Mouse (Mus musculus) stomach, embryonic 15.5 days (tissue): Measurements from ENCODE around the gene Ltbp3. TPM values are rescaled to one million over a fixed set of nuclear protein-coding genes. Genes with fewer than 3 reads are reported as not detected.
A peak's percentile ranks its signal among the peaks of the same experiment; 100 is the strongest.

Experiments
- ATAC-seq: fragments of 200-750 bp; cut with Nextera tagmentation; 2 replicates; pipeline ENCODE4 v1.8.0; 2017; ENCODE audit warnings: low read depth, moderate number of reproducible peaks, moderate TSS enrichment; ENCODE audit not compliant: insufficient read depth, low FRiP score
- H3K27ac ChIP-seq: fragments of 300-500 bp; sonication (generic); 2 replicates; pipeline ENCODE4 v1.5.1; 2015; ENCODE audit warnings: mild to moderate bottlenecking, inconsistent platforms
- H3K27me3 ChIP-seq: fragments of 300-500 bp; sonication (generic); replicated peaks from 2 replicates; pipeline ENCODE4 v1.6.1; 2015; ENCODE audit warnings: inconsistent platforms
- H3K36me3 ChIP-seq: fragments of 300-500 bp; sonication (generic); 2 replicates; pipeline ENCODE4 v1.6.1; 2015; ENCODE audit warnings: inconsistent platforms
- H3K4me1 ChIP-seq: fragments of 300-500 bp; sonication (generic); 2 replicates; pipeline ENCODE4 v1.6.1; 2015; ENCODE audit warnings: inconsistent platforms
- H3K4me2 ChIP-seq: fragments of 300-500 bp; sonication (generic); 2 replicates; pipeline ENCODE4 v1.6.1; 2015; ENCODE audit warnings: mild to moderate bottlenecking, inconsistent platforms
- H3K4me3 ChIP-seq: fragments of 300-500 bp; sonication (generic); replicated peaks from 2 replicates; pipeline ENCODE4 v1.5.1; 2015; ENCODE audit warnings: inconsistent platforms
- H3K9ac ChIP-seq: fragments of 300-500 bp; sonication (generic); 2 replicates; pipeline ENCODE4 v1.6.1; 2015; ENCODE audit warnings: inconsistent platforms
- H3K9me3 ChIP-seq: fragments of 300-500 bp; sonication (generic); 2 replicates; pipeline ENCODE4 v1.6.1; 2016; ENCODE audit warnings: inconsistent platforms
- WGBS: fragments of 180-500 bp; shearing (Covaris S2); methylation state at CpG from one replicate; pipeline ENCODE4 v1.1.7; 2015; 5-methylcytosine and 5-hydroxymethylcytosine counted together
- polyA plus RNA-seq: library from polyadenylated mRNA; unstranded; fragments of >200 nt; fragmentation: Nextera tagmentation; extraction: Ambion mirVana; gene quantifications from 2 replicates; pipeline ENCODE4 v1.2.1, GENCODE M21; 2015

The Ltbp3 gene
- polyA plus RNA-seq, 1 experiment from 2014 or later, result 30.6 TPM

GRCm38 (mm10) chr19:5798700-5799479, 58.2 kb downstream of the Ltbp3 start:
- Histone ChIP-seq H3K9ac (peak overlapping the region; percentile 53), H3K4me1 (peaks cover 28% of the 10 kb centered on the region), H3K9me3 (no peaks in the 10 kb centered on the region), H3K27me3 (no peaks in the 10 kb centered on the region), H3K4me3 (peak overlapping the region; percentile 75), H3K4me2 (peak overlapping the region; percentile 56), H3K36me3 (peaks cover 18% of the 10 kb centered on the region; the same call in 1 of the 2 replicates), H3K27ac (peak overlapping the region; percentile 11; the same call in 1 of the 2 replicates)
- ATAC-seq, result no peak
- WGBS, result under 1% methylated on average over 7 of the region's 7 CpGs

- no peak for ATAC-seq
- under 1% methylated on average over 10 of the region's 10 CpGs for WGBS
- Histone ChIP-seq H3K4me2 (peak overlapping the region; percentile 47), H3K27me3 (no peaks in the 10 kb centered on the region), H3K36me3 (peaks cover 18% of the 10 kb centered on the region; the same call in 1 of the 2 replicates), H3K9me3 (no peaks in the 10 kb centered on the region), H3K9ac (peak overlapping the region; percentile 67), H3K4me3 (peak overlapping the region; percentile 75), H3K27ac (peak overlapping the region; percentile 99), H3K4me1 (peaks cover 36% of the 10 kb centered on the region)
These were observed 59.1 kb downstream of the Ltbp3 start for GRCm38 (mm10) chr19:5799566-5800349.

DNA sequence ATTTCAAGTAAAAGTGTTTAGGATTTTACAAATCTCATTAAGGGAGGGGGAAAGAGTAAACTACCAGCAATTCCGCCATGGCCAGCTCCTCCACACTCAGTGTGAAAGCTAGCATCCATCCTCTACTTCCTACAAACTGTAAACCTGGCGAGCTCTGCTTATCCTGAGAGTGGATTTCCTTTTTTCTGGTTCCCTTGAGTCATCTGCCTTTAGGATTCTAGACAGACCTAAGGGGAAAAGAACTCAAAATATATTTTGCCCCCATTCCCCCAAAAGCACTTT, 59.6 kb downstream of the Ltbp3 start:
- H3K9me3 ChIP-seq, result no peaks in the 10 kb centered on the region
- peak overlapping the region; percentile 47 for H3K4me2 ChIP-seq
- peak overlapping the region; percentile 67 for H3K9ac ChIP-seq
- H3K36me3 ChIP-seq, result peaks cover 18% of the 10 kb centered on the region; the same call in 1 of the 2 replicates
- ATAC-seq, result no peak
- H3K4me3 ChIP-seq, result peak overlapping the region; percentile 75
- peak overlapping the region; percentile 99 for H3K27ac ChIP-seq
- H3K4me1 ChIP-seq, result peaks cover 36% of the 10 kb centered on the region
- 0% methylated on average over 2 of the region's 2 CpGs for WGBS
- no peaks in the 10 kb centered on the region for H3K27me3 ChIP-seq

GRCm38 (mm10) chr19:5800632-5801431, 60.1 kb downstream of the Ltbp3 start:
- peak overlapping the region; percentile 99 for H3K27ac ChIP-seq
- ATAC-seq, result no peak
- no peaks in the 10 kb centered on the region for H3K27me3 ChIP-seq
- under 1% methylated on average over 19 of the region's 19 CpGs for WGBS
- peak overlapping the region; percentile 75 for H3K4me3 ChIP-seq
- H3K4me1 ChIP-seq, result peaks cover 34% of the 10 kb centered on the region
- H3K36me3 ChIP-seq, result peaks cover 17% of the 10 kb centered on the region; the same call in 1 of the 2 replicates
- H3K9ac ChIP-seq, result peak overlapping the region; percentile 67
- peak overlapping the region; percentile 47 for H3K4me2 ChIP-seq
- H3K9me3 ChIP-seq, result no peaks in the 10 kb centered on the region

DNA sequence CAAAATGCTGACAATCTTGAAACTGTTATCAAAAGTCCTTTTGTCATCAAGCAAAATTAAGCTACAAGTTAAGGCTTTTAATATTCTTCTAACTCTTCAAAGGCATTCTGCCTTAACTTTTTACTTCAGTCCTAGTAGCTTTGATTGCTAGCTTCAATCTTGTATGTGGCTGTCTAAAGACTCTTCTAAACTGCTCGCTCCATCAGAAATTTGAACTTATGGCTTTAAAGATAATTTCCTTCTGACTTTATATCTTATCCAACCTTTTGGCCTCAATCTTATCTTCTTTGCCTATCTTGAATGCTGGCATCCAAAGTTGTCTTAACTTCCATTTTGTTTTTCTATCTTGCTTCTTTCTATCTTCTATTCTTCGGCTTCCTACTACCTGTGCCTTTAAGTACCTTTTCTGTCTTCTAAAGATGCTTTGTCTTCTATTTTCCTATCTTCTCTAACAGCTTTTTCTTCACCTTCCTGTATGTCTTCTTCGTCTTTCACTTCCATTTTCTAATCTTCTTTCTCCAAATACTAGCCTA, 60.8 kb downstream of the Ltbp3 start:
- peak overlapping the region; percentile 75 for H3K4me3 ChIP-seq
- no peaks in the 10 kb centered on the region for H3K27me3 ChIP-seq
- H3K27ac ChIP-seq, result peak overlapping the region; percentile 99
- no peak for ATAC-seq
- H3K4me1 ChIP-seq, result peaks cover 34% of the 10 kb centered on the region
- peak overlapping the region; percentile 47 for H3K4me2 ChIP-seq
- peaks cover 10% of the 10 kb centered on the region; the same call in 1 of the 2 replicates for H3K36me3 ChIP-seq
- no peaks in the 10 kb centered on the region for H3K9me3 ChIP-seq
- WGBS, result 2% methylated on average over 3 of the region's 3 CpGs
- H3K9ac ChIP-seq, result peak overlapping the region; percentile 67

- H3K4me2 ChIP-seq, result peak overlapping the region; percentile 77
- peak overlapping the region; percentile 99 for H3K27ac ChIP-seq
- WGBS, result under 1% methylated on average over 25 of the region's 25 CpGs
- no peaks in the 10 kb centered on the region for H3K27me3 ChIP-seq
- H3K4me1 ChIP-seq, result peaks cover 35% of the 10 kb centered on the region
- peak; percentile 25; the same call in 1 of the 2 replicates for ATAC-seq
- H3K9ac ChIP-seq, result peak overlapping the region; percentile 67; the same call in 1 of the 2 replicates
- H3K9me3 ChIP-seq, result no peaks in the 10 kb centered on the region
- H3K36me3 ChIP-seq, result 0 out of 2 replicates have a peak, but pooled peaks cover 4% of the 10 kb centered on the region
- peak overlapping the region; percentile 75 for H3K4me3 ChIP-seq
These were observed 61.5 kb downstream of the Ltbp3 start for GRCm38 (mm10) chr19:5802011-5802786.

- WGBS, result 0% methylated on average over 4 of the region's 4 CpGs
These were observed 62.0 kb downstream of the Ltbp3 start for GRCm38 (mm10) chr19:5802787-5803040.

GRCm38 (mm10) chr19:5803041-5803880, 62.6 kb downstream of the Ltbp3 start:
- Histone ChIP-seq H3K4me3 (peak overlapping the region; percentile 75), H3K4me2 (peak overlapping the region; percentile 77)
- WGBS, result under 1% methylated on average over 67 of the region's 67 CpGs

More at GRCm38 (mm10) chr19:5802787-5803040, 62.0 kb downstream of the Ltbp3 start:
- Histone ChIP-seq H3K4me1 (peaks cover 34% of the 10 kb centered on the region), H3K4me3 (peak overlapping the region; percentile 75), H3K27me3 (no peaks in the 10 kb centered on the region), H3K9me3 (no peaks in the 10 kb centered on the region), H3K27ac (peak overlapping the region; percentile 99), H3K4me2 (peak overlapping the region; percentile 77), H3K36me3 (no peaks in the 10 kb centered on the region), H3K9ac (peak overlapping the region; percentile 51; the same call in 1 of the 2 replicates)
- ATAC-seq, result no peak

DNA sequence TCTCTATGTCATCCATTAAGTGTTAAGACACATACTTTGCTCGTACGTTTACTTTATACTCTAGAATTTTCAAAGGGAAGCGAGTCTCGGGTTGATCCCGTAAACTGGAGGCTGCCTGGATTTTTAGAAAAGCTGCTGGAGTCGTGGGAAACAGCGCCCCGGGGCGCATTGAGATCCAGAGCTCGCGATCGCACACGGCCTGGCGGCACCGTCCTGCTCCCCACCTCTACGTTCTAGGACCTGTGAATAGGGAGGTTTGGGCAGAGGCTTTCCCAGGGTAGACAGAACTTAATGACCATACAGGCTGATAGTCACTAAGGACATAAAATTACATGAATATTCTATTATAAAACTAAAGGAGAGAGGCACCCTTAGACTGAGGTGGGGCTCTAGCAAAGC, 63.2 kb downstream of the Ltbp3 start:
- H3K9ac ChIP-seq, result peak overlapping the region; percentile 44; the same call in 1 of the 2 replicates
- under 1% methylated on average over 16 of the region's 16 CpGs for WGBS
- no peaks in the 10 kb centered on the region for H3K36me3 ChIP-seq
- H3K27ac ChIP-seq, result peak overlapping the region; percentile 99
- H3K4me2 ChIP-seq, result peak overlapping the region; percentile 77
- H3K4me3 ChIP-seq, result peak overlapping the region; percentile 29
- no peaks in the 10 kb centered on the region for H3K27me3 ChIP-seq
- peak; percentile 6; the same call in 1 of the 2 replicates for ATAC-seq
- no peaks in the 10 kb centered on the region for H3K9me3 ChIP-seq
- peaks cover 42% of the 10 kb centered on the region for H3K4me1 ChIP-seq

More at GRCm38 (mm10) chr19:5803041-5803880, 62.6 kb downstream of the Ltbp3 start:
- H3K4me1 ChIP-seq, result peaks cover 36% of the 10 kb centered on the region
- no peaks in the 10 kb centered on the region for H3K27me3 ChIP-seq
- ATAC-seq, result peak; percentile 95
- no peaks in the 10 kb centered on the region for H3K36me3 ChIP-seq
- H3K27ac ChIP-seq, result peak overlapping the region; percentile 99
- H3K9me3 ChIP-seq, result no peaks in the 10 kb centered on the region
- peak overlapping the region; percentile 51 for H3K9ac ChIP-seq

DNA sequence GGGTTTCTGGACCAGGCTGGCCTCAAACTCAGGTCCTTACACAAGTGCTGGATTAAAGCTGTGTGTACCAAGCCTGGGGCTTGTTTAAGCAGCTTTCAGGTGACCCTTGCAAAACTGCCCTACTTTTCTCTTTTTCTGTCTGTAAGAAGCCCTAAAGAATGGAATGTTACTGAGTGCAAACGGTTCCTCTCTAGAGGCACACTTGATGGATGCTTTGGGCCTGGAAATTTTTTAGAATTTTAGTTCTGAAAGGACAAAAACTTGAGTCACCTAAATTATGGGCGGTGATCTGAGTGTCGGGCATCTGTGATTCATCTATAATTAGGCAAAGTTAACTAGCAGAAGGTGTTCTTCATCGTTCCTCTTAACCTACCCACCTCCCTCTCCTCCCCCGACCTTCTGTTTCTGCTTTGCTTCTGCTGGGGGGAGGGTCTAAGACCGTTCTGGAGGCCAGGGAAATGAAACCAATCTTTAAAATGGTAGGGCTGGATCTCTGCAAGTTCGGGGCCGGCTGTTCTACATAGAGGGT, 63.7 kb downstream of the Ltbp3 start:
- WGBS, result 25% methylated on average over 8 of the region's 8 CpGs
- Histone ChIP-seq H3K27me3 (no peaks in the 10 kb centered on the region), H3K4me3 (no peak overlapping the region), H3K4me1 (peaks cover 46% of the 10 kb centered on the region), H3K36me3 (no peaks in the 10 kb centered on the region), H3K27ac (peak overlapping the region; percentile 99), H3K9me3 (no peaks in the 10 kb centered on the region), H3K4me2 (peak overlapping the region; percentile 77), H3K9ac (no peak overlapping the region)
- no peak for ATAC-seq
